Mouse (Mus musculus): ENCODE data around the gene Scp2d1. TPM values are rescaled to one million over a fixed set of nuclear protein-coding genes. Genes with fewer than 3 reads are reported as not detected.
"Not testable (repeated sequence)": the region's sequence is repeated elsewhere in the genome, so short reads cannot be mapped to it uniquely, and the experiment has no call there.

The Scp2d1 gene
- not detected for total RNA-seq (2021)
- long read RNA-seq = 0 reads

GRCm38 (mm10) chr2:144823356-144823755 lies at the start of gene Scp2d1:
TSS of gene Scp2d1 (plus strand) at chr2:144823656.
- DNase-seq (ENCODE audit: low spot score in 2 of 2) = not testable (repeated sequence)

GRCm38 (mm10) chr2:144774636-144775160 lies 48.8 kb upstream of the Scp2d1 start:
- no peak for DNase-seq (ENCODE audit: low spot score in 2 of 2)

GRCm38 (mm10) chr2:144775626-144776025 lies 47.8 kb upstream of the Scp2d1 start:
- no peak for DNase-seq (ENCODE audit: low spot score in 2 of 2)

GRCm38 (mm10) chr2:144779263-144779662 lies 44.2 kb upstream of the Scp2d1 start:
- DNase-seq (ENCODE audit: low spot score in 2 of 2) = no peak

GRCm38 (mm10) chr2:144780731-144781130 lies 42.7 kb upstream of the Scp2d1 start:
- DNase-seq (ENCODE audit: low spot score in 2 of 2) = no peak

GRCm38 (mm10) chr2:144781871-144782270 lies 41.6 kb upstream of the Scp2d1 start:
- DNase-seq (ENCODE audit: low spot score in 2 of 2) = no peak

GRCm38 (mm10) chr2:144782481-144782880 lies 41.0 kb upstream of the Scp2d1 start:
- DNase-seq (ENCODE audit: low spot score in 2 of 2) = no peak

- no peak for DNase-seq (ENCODE audit: low spot score in 2 of 2)
These were observed 40.3 kb upstream of the Scp2d1 start for GRCm38 (mm10) chr2:144783190-144783589.

- no peak for DNase-seq (ENCODE audit: low spot score in 2 of 2)
These were observed 39.6 kb upstream of the Scp2d1 start for GRCm38 (mm10) chr2:144783831-144784230.

- DNase-seq (ENCODE audit: low spot score in 2 of 2) = peak in 1 of 2 experiments; percentile 32
These were observed 31.7 kb upstream of the Scp2d1 start for GRCm38 (mm10) chr2:144791671-144792294.

- no peak for DNase-seq (ENCODE audit: low spot score in 2 of 2)
These were observed 25.9 kb upstream of the Scp2d1 start for GRCm38 (mm10) chr2:144797515-144797914.

GRCm38 (mm10) chr2:144807766-144808754 lies 15.4 kb upstream of the Scp2d1 start:
- no peak for DNase-seq (ENCODE audit: low spot score in 2 of 2)

- peak in 1 of 2 experiments; percentile 26 for DNase-seq (ENCODE audit: low spot score in 2 of 2)
These were observed 5.1 kb downstream of the Scp2d1 start for GRCm38 (mm10) chr2:144828457-144828985.

- no peak for DNase-seq (ENCODE audit: low spot score in 2 of 2)
These were observed 13.3 kb downstream of the Scp2d1 start for GRCm38 (mm10) chr2:144836667-144837311.

- no peak for DNase-seq (ENCODE audit: low spot score in 2 of 2)
These were observed 13.8 kb downstream of the Scp2d1 start for GRCm38 (mm10) chr2:144837312-144837679.

GRCm38 (mm10) chr2:144868827-144869226 lies 45.4 kb downstream of the Scp2d1 start:
- no peak for DNase-seq (ENCODE audit: low spot score in 2 of 2)

Other genes starting within 250 kb of the Scp2d1 start
- gene Smim26, start 229.6 kb upstream of the Scp2d1 start, total RNA-seq (2021) = 10 to 100 TPM; 49.3 to 54.2 TPM
- gene Dtd1, start 223.8 kb upstream of the Scp2d1 start, total RNA-seq (2021) = 10 to 100 TPM; 52.2 TPM